Mouse (Mus musculus): ENCODE data around the gene Rabggtb.

DNA sequence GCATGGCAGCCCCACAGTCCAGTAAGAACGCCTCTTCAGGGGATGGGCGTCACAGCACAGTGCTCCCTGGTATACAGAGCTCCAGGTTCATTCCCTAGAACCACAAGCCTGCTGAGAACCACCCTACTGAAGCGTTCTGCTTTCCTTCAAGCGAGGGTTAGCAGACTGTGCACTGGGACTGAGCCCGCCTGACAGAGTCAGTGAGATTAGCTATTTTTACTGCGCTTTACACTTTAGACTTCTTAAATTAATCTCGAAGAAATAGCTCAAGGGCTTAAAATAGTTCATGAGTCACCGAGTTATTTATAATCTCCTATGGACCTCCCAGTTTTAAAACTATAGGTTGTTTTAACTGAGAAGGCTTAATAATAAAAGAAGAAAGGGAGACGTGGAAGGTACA lies 23.1 kb upstream of the Rabggtb start:
- TF ChIP-seq POLR2A (IDR thresholded peaks at IDR 0.05; ENCODE audit: insufficient read depth, low read depth, low read length): peak; percentile 74
- no peak for TF ChIP-seq CTCF (IDR thresholded peaks at IDR 0.05)
